Mouse (Mus musculus): ENCODE data around the gene Zfp128.

GRCm38 (mm10) chr7:12886563-12887266, 5.7 kb downstream of the Zfp128 start:
- TF ChIP-seq CTCF (IDR thresholded peaks at IDR 0.05; ENCODE audit: borderline replicate concordance, extremely low read depth, insufficient read depth, insufficient read length) (no peak), POLR2A (IDR thresholded peaks at IDR 0.05; ENCODE audit: borderline replicate concordance, extremely low read depth, insufficient read depth, insufficient read length, poor library complexity, severe bottlenecking) (no peak)
